Mouse (Mus musculus) T-cell, adult 2 months (primary cell): ENCODE measurements around the gene Zkscan16.
A peak's percentile ranks its signal among the peaks of the same experiment; 100 is the strongest.

Experiments used
- DNase-seq: peaks from one replicate; pipeline ENCODE4 v3.0.0; 2022; ENCODE audit warnings: low spot score

The Zkscan16 gene

DNA sequence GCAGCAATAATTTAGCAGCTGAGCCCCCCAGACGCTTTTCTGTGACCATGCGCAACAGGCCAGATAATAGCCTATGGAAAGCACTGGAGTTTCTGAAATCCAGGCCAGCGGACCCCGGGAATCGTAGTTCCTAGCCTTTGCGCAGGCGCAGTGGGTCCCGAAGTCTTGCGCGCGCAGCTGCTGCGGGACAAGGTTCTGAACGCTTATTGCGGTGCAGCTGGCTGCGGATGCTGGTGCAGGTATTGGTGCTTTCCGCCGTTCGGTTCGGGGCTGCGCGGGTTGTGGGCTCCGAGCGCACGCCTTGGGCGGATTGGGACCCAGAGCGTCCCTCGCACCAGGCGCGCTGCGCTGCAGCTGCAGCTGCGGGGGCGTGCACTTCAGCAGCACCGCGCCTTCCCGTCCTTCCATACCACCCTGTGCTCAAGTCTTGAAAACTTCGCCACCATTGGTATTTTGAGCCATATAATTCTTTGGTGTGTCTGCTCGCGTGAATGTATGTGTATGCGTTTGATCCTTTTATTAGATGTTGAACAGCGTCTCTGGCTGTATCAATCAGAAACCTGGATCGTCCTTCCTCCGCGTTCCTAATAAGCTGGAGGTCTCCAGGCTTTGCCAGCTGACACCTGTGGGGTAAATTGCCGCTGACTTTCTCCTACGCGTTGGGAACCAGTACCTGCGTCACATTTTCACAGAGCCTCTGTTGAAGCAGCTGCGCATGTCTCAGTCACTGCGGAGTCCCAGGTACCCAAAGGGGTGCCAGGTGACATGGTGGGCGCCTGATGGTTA, at the start of gene Zkscan16:
Zkscan16 (plus strand) TSS at position 209 of the 786 bp plus-strand sequence.
- DNase-seq, result peak; percentile 53

DNA sequence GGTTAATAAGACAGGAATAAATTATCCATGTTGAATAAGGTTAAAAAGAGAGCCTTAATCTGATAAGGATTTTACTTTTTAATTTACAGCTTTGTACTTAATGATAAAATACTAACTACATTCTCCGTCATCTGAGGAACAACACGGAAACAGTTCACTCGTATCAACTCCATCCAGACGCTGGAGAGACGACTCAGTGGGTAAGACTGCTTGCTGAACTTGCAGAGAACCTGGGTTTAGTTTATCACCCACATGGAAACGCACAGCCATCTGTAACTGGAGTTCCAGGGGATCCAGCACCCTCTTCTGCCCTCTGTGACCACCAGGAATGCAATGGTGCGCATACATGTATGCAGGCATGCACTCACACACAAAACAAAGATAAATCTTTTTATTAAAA, 49.0 kb upstream of the Zkscan16 start:
- DNase-seq, result no peak

DNA sequence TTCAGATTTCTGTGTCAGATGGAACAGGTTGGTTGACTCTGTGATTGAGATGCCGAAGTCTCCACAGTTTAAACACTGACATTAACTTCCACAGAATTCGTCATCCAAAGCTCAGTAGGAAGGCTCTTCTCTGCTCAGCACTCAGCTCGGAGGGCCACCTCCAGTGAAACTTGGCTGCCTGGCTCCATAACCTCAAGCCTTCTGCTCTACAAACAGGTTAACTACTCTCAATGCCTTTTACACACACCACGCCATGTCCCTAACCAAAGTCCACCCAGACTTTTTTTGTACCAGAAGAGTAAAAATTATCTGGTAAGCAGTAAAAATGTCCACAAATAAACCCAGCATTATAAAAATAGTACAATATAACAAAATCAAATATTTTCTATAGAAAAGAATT, 46.0 kb upstream of the Zkscan16 start:
- no peak for DNase-seq

DNA sequence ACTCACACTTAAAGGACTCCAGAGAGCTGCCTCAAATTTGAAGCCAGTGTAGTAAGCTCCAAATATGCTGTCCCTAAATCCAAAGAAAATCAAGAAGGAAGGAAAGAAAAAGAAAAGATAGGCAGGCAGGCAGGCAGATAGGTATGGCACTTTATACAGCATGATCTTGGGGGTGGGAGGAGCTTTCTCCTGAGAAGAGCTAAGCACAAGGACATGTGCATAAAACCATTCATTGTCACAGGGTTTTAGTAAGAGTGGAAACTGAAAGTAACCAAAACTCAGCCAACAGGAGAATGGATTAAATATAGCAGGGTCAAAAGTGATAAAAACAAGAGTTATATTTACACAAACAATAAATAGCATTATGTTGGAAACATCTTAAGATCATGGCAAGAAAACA, 45.1 kb upstream of the Zkscan16 start:
- peak; percentile 10 for DNase-seq

DNA sequence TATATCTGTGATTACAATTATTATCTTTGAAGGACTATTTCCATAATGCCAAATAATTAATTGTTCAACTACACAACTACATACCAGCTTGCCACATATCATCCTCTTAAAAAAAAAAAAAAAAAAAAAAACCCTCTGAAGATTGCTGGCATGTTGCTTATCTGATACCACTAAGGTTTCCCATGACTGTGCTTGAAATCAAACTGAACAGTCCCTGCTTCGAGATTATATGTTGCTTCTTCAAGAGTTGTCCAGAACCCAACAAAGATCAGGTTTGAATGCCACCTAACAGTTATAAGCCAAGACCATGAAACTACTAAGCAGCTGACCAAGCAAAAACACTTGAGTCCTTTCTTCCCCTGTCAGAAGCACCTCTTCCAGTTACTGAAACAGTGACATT, 36.0 kb upstream of the Zkscan16 start:
- DNase-seq, result no peak

DNA sequence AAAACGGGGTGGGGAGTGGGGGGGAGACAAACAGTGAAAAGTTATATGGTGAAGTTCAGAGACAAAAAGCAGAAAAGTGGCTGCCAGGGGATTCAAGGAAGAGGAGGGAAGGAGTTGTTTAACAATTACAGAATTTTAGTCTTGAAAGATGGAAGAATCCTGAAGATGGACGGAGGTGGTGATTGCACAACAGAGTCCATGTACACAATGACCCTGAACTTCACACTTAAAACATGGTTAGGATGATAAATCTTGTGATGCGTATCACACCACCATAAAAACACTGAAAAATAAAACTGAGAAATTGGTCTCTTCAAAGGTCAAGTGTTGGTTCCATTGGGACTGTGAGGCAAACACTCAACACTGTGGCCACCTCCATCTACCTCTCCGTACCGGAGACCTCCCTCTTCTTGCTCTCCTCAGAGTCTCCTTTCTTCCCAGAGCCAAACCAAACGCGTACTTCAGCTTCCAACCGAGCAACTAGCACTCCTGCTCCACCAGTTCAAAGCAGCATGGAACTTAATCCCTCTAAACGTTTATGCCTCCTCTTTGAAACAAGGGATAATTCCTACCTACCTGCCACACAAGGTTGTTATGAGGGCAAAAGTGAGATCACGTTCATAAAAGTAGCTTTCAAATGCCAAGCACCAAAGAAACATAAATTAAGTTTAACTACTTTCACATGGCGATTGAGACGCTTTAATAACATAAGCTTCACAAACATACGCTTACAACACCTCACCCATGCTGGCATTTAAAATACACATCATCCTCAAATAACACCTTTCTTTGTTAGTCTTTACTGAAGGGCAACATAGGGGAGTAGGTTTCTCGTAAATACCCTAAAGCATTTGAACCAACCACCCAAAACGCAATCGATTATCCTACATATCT, 33.0 kb upstream of the Zkscan16 start:
- no peak for DNase-seq

DNA sequence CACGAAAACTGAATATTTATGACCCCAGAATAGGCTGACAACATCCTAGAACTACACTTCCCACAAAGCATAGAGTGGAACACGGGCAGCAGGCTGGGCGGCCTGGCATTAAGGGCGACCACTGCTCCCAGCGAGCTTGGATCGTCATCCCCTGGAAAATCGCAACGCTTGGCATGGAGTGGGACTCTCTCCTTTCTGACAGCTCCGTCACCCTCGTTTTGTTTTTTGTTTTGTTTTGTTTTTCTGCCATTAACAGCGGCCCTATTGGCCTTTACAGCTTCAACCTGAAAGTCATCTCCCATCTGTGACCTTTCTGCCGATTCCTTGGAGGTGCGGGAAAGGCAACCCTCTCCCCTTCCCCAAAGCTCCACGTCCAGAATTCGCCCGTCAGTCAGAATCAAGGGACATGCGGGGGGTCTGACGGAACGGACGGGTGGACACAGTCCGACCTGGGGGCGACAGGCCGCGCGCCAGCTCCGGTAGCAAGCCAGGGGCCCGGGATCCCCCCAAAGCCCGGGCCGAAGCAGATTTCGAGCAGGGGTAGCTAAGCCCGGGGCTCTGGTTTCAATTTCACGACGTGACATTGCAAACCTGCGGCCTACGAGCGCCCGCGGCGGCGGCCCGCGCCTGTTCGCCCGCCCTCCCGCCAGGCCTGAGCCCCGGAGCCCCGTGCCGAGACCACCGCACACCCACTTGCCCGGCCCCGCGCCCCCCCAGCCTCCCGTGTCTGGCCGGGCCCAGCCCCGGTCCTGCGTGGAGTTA, 32.2 kb upstream of the Zkscan16 start:
- DNase-seq, result peak; percentile 58

DNA sequence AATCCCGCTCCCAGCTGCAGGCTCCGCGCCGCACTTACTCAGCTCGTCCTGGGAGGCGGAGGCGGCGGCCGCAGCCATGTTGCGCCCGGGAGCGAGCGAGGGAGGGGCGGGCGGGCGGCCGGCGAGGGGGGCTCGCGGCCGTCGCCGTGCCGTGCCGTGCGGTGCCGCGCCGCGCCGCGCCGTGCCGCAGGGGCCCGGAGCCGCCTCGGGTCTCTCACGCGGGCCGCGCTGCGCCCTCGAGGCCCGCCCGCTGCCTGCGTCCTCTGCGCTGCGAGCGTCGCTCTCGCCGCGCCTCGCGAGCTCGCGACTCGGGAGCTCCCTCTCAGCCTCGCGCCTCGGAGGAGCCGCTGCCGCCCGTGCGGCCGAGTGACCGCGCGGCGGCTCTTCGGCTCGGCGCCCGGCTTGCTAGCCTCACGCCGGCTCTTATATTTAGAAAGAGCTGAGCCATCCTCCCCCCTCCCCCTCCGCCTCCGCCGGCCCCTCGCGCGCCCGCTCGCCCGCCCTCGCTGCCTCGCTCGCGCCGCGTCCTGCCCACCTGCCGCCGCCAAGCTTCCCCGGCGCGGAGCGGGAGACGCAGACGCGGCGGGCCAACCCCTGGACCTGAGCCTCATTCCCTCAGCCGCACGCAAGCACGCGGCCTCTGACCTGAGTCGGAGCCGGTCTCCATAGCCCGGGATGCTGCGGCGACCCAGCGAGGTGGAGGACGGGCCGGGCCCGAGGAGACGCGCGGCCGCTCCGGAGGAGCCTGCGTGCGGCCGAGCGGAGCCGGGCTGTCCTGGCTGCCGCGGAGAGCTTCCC, 31.4 kb upstream of the Zkscan16 start:
- peak; percentile 48 for DNase-seq

DNA sequence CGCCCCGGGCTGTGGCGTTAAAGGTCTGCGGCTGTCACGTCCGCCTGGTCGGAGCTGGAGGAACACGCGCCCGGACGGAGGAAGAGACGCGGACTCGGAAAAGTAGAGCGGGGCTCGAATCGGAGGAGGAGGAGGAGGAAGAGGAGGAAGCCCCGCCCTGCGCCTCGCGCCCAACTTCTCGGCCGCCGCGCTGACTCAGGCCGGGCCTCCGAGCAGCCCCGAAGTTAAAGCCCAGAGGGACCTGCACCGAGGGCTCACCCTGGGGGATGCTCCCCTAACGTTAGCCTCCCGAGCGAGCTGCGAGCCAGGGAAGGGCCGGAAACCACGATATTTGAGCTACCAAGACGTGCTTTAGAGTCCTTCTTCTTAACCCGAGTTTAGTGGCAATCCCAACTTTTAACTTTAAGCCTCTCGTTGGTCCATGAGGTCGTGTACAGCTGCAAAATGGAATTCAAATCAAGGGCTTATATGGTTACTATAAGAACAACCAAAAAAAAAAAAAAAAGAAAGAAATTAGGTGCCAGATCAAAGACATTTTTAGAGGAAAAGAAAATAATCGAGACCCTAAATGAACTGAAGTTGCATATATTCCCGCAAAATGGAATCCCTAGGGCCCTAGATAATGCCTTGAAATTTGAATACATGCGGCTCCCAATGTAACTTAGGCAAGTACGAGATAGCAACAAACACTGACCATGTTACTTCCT, 30.6 kb upstream of the Zkscan16 start, which contains the start of gene Ecpas:
Ecpas (minus strand) TSS at position 121 of the 707 bp plus-strand sequence.
- DNase-seq, result peak; percentile 51

DNA sequence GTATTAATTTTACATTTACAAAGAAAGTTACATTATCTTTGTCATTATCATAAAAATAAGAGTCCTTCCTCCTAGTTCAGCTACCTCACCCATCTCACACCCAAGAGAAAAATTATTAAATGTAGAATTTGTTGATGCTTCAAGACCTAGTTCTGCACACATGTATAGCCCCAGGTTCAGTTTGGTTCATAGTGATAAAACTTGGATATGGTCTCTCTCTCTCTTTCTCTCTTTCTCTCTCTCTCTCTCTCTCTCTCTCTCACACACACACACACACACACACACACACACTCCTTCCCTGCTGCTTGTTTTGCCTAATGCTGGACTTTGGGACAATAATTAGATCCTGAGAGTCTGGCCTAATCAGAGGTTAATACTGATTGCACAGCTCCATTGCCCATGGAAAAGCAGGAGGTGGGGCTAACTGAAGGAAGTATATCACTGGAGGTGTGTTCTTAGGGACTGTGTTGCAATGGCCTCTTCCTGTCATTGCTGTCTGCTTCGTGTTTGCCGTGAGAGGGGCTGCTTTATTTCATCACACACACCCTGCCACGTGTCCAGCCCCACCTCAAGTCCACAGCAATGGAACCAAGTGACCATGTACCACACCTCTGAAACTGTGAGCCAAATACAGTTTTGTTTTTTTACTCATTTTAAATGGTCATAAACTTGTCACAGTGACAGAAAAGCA, 29.9 kb upstream of the Zkscan16 start:
- no peak for DNase-seq

DNA sequence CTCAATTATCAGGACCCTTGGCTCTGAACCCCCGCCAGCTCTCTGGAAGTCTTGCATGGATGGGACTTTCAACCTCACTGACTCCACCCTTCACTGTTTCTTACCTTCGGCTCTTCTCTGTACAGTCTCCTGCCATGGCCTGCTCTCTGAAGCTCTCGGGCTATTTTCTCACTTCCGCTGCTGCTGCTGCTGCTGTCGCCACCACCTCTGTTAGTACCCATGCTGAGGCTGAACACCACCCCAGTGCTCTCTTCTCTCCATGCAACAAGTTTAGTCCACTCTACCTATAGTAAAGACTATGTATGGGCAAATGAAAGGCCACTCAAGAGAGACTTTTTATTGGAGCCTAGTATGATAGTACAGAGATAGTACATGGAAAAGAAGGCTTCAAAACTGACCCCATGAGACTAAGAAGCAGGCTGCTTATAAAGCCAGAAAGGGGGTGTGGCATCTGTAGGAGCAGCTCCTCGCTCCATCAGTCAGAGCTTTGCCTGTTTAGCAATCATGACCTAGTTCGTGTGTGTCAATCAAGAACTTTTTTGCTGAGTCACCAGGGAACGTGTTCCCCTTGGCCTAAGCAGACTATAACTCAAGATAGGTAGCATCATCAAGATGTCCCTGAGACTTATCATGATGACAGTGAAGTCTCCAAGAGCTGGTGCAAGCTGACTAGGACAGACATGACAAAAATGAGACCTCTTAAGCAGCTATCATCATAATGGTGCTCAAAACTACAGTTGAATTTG, 28.2 kb upstream of the Zkscan16 start:
- no peak for DNase-seq

DNA sequence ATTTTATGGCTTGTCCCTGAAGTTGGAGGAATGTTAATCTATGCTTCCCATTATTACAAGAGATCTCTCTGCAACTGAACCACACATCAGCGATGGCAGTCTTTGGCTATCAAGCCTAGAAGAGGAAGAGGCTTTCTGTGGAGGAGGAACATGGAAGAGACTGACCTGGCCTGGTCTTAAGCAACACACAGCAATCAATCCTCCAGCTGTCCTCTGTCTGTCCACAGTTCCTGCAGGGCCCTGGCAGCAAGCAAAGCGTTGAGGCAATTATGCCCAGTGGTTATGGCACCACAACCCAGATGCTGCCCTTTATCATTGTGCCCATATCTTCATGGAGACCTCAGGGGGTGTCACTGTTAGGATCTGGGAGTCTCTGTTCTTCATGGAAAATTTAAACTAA, 19.5 kb upstream of the Zkscan16 start:
- no peak for DNase-seq

DNA sequence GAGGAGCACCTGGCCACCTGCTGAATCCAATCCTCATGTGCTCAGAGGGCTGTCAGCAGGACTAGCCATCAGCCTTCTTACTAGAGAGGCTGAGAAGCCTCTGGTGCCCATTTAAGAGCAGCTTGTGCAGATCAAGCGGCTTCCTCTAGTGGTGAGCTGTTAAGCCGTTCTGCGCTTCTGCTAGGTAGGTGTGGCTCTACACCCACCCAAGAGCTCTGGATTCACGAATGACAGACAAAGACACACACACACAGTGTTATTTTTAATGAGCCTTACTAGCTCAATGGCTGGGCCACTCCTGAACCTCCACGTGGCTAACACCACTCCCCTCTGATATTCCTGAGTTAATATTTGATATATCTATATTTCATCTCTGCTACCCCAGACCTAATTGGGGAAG, 17.8 kb upstream of the Zkscan16 start:
- DNase-seq, result no peak

DNA sequence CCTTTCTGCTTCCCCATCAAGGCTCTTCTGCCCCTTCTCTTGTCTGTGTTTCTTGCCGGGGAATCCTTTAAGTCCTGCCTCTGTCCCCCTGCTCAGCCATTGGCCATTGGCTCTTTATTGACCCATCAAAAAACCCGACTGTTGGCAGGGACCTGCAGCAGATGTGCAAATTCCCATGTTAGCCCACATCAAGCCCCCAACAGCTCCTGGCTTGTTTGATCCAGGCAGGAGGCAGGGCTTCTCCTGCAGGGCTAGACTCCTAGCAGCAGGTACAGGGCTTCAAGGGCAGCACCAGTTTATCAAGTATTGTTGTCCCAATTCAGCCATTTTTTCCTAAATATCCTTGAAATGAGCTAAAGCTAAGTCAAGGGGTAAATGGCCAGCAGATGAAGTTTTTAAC, 17.3 kb upstream of the Zkscan16 start:
- no peak for DNase-seq

DNA sequence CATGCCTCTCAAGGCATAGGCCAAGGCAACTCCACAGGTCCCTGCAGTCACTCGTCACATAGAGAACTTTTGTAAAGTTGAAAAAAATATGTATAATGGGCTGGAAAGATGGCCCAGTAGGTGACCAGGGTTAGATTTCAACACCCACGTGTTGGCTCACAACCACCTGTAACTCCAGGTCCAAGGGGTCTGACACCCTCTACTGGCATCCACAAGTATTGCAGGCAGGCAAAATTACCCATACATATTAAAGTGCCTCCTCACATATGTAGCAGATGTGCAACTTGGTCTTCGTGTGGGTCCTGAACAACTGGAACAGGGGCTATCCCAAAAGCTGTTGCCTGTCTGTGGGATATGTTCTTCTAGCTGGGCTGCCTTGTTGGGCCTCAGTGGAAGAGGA, 15.8 kb upstream of the Zkscan16 start:
- DNase-seq, result no peak

DNA sequence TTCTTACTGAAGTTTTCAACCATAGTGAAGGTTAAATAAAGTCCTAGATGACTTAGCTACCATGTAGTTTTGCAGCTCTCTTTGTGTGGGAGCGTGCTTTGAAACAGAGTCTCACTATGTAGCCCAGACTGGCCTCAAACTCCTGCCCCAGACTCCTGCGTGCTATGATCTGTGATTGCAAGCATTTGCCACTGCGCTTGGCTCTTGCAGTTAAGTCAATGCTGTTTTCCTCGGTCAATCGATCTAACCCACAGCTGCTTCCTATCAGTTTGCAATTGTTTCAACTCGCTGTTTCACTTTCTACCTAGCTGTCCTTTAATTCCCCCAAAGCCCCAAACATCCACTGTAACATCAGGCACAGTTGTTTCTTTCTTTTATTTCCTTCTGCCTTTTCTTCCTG, 10.9 kb upstream of the Zkscan16 start:
- DNase-seq, result no peak

DNA sequence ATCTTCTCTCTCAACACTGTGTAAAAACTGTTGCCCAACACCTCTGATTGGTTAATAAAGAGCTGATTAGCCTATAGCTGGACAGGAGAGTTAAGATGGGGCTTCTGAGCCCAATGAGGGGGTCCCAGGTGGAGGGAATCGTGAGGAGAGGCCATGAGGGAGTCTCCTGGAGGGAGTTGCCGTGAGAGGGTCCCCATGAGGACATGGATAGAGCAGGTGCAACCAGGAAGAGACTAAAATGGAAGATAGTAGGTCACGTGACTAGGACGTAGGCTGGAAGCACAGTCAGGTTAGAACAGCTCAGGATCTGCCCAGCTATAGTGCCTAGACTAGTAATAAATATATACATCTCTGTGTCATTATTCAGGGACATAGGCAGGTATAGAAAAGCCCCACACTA, 9.1 kb upstream of the Zkscan16 start:
- no peak for DNase-seq

DNA sequence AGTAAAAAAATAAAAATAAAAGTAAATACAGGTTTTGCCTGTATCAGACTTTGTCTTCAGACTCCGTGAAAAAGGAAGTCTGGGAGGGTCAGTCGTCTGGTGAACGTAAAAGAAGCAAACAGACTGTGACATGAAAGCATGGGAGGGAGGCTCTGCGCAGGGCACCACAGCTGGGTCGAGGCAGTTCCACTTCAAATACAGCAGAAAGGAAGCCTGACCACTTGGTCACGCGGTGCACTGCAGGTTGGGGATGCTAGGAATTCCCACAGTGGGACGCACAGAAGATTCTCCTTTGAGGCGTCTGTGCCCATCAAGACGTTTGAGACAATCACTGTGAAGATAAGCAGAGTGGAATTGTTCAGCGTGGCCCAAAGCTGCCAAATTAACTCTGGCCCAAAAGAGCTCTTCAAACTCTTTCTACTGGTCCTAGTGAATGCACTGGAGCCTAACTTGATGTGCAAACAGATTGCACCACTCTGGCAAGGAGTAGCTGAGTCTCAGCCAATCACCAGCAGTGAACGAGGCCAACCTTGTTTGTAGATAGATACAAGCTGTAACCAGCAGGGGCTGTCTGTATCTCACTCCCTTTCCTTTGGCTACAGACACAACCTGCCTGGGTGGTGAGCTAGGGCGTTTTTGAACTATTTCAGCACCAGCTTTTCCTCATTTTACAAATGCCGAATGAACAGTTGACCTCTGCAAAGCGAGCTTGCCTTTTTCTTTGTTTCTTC, 8.5 kb upstream of the Zkscan16 start:
- DNase-seq, result peak; percentile 32

DNA sequence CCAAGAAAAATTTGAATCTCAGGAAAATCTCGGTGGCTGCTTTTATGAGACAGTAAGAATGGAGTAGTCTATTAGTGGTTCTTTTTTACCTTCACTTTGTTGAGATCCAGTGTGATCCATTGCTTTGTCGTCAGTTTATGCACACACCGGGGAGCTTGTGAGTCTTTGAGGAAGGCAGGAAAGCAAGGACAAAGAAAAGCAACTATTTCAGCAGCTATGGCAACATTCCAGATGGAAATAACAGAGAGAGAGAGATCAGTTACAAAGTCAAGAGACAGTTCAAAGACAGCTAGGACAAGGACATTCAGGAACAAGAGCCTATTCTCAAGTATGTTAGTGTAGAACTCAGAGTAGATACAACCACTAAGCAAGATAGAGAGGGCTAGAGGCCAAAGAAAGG, 7.6 kb upstream of the Zkscan16 start:
- DNase-seq, result no peak
